Mouse (Mus musculus) erythroid progenitor cell, adult 5-6 weeks (primary cell): ENCODE measurements around the gene Kif7. TPM values are rescaled to one million over a fixed set of nuclear protein-coding genes. Genes with fewer than 3 reads are reported as not detected.
A peak's percentile ranks its signal among the peaks of the same experiment; 100 is the strongest.

Source experiments
- ATAC-seq: replicated peaks from 2 replicates; pipeline ENCODE4 v1.8.0; 2016; ENCODE audit warnings: moderate number of reproducible peaks, mild to moderate bottlenecking, moderate TSS enrichment, inconsistent platforms; ENCODE audit not compliant: poor library complexity, low FRiP score, severe bottlenecking
- total RNA-seq, 2 experiments: library from RNA; stranded (forward) in 1 of 2; stranded (reverse) in 1 of 2; fragments of 150-400 nt in 1 of 2; fragments of 186-747, 209-891 nt in 1 of 2; gene quantifications; 2 replicates each; pipeline versions ENCODE4 v1.2.3 to v1.2.4; 2015 to 2017; ENCODE audit warnings: low replicate concordance in 2 of 2

Gene Kif7
- total RNA-seq, 2 experiments from 2014 or later = not detected

DNA sequence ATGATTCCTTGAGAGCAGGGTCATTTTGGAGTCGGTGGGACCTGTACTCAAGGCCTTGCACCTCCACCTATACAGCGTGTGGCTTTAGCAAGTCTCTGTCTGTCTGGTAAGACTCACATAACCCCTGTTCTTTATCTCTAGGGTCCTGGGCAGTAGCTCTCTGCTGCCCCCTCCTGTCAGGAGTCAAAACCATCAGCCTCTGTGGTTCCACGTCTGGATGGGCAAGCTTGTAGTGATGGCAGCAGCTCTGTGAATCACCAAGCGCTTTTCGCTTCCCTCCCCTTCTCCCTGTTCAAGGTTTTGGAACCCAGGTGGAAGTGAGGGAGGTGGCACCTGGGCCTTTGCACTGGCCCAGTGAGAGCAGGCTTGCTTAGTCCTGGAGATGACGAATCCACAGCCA lies 12.7 kb upstream of the Kif7 start:
- ATAC-seq = peak; percentile 68; the same call in 1 of the 2 replicates

DNA sequence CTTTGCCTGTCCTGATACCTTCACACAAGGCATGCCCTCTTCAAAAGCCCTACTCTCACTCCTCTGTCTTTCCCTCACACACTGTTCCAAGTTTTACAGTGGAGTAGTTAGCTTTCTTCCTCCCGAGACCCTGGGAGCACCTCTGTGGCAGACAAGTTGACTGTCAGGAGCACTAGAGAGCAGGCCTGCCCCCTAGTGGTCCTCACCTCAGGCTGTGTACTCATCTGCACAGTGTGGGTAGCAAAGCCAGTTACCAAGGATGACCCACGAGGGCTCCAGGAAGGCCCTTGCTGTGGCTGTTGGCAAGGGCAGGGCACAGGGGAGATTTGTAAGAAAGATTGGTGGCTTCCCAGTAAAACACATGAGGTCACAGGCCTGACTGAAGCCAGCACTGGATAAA lies 11.6 kb upstream of the Kif7 start:
- ATAC-seq = no peak

DNA sequence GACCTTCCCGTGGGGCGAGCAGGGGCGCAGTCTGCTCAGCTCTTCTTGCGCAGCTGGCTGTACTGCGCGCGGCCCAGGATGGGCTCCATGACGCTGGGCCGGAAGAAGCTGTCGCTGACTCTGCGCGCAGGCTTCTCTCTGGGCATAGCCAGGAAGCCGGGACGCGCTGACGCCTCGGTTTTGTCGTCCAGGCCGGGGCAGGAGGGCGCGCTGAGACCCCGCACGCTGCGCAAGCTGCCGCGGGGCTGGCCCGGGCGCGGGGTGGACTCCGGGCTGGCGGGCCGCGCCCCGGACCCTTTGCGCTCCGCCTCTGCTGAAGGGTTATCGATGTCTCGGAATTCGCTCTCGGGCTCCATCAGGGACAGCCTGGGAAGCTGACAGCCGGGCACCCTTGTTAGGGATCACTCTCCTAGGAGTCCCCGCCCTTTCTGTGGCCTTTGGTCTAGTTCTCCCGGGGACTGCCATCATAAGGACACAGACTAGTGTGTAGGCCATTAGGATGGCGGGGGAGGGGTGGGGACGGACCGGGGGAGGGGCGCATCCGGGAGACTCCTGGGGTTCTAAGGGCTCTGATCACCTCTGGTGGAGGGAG lies 6.0 kb upstream of the Kif7 start:
- ATAC-seq = no peak

DNA sequence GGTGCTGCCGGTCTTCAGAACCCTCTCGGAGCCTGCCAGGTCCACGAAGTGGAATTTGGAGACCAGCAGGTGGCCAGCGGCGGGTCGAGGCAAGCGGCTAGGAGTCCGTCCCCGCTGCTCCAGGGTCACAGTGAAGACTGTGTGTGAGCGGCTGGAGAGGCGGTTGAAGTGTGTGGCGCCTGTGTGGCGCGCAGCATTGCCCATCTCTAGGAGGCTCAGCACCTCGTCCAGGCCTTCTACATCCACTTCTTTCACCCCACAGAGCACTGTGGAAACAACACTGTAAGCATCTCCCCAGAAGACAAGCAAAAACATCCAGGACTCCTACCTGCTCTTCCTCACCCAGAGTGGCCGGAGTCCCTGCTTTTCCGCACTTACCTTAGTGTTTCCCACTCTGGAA lies 4.7 kb downstream of the Kif7 start:
- no peak for ATAC-seq

DNA sequence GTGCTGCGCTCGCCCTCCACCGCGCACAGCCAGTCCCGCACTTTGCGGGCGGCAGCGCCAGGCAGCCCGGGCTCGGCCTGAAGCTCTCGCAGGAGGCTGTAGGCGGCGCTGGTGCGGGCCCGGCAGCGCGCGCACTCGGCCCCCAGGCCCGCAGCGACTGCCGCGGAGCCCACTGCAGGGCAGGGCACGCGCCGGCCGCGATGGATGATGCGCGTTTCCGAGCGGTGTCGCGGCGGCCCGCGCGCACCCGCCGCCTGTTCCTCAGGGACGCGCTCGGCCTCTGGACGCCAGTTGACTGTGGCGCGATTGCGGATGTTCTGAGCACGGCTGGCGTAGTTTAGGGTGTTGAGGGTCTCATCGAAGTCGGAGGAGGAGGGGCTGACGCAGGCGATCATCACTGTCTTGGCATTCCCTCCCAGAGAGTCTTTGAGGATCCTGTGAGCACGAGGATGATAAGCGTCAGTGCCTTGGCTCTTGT lies 5.4 kb downstream of the Kif7 start:
- ATAC-seq = no peak

DNA sequence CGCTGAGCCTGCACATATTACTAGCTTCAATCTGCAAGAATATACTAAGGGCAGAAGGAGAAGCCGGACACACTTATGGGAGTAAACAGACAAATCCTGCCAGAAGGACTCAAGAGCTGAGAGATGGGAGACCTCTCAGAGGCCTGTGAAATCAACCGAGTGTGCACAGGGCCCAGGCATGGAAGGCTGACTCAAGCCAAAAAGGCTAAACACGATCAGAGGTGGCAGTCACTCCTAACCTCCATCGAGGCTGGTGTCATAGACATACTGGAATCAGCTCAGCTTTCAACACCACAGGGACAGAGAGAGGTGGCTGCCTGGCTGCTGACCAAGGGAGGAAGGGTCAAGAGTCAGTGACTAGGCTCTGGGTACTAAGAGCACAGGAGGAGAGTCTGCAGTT lies 10.3 kb downstream of the Kif7 start:
- ATAC-seq = no peak

DNA sequence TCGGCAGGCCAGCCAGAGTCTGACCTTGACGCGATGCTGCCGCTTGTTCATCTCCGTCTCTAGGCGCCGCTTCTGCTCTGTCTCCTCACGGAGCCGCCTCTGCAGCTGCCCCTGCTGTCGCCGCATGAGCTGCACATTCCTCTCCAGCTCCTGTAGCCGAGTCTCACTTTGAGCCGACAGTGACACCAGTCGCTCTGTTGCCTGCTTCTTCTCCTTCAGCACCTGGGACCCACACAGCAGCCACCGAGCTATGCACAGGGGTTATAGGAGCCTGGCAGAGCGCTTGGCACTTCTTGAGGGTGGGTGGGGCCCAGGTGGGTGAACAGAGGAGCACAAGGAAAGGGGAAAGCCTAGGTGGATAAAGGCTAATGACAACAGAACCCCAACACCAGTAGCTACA lies 12.8 kb downstream of the Kif7 start:
- ATAC-seq = no peak

DNA sequence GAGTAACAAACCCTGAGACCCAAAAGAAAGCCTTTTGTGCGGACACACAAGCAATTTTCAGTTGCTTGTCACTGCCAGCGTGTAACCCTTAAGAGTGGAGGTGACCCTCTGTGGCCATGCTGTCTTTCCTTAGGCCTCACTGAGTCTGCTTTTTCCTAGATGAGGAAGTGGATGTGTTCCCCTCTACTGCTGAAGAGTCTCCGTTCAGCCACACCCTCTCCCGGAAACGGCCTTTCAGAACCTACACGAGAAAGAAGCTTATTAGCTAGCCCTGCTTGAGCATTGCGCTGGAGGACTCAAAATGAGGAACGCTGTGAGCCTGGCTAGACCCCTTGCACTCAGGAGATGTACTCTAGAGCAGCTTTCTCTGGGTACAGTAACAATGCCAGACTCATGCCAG lies 19.0 kb downstream of the Kif7 start:
- no peak for ATAC-seq

DNA sequence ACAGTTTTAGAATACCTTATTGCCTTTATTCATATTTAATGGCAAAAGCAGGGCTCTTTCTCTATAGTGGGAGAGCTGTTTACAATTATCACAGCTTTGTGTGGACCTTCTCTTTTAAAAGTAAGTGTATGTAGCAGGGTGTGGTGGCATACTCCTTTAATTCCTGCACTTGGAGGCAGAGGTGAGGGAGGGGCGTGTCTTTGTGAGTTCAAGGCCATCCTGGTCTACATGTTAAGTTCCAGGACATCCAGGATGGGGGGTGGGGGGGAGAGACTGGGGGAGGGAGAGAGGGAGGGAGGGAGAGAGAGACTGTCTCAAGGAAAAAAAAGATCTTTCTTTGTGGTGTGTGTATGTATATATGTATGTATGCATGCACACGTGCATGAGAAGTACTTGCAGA lies 35.3 kb downstream of the Kif7 start:
- ATAC-seq = no peak

DNA sequence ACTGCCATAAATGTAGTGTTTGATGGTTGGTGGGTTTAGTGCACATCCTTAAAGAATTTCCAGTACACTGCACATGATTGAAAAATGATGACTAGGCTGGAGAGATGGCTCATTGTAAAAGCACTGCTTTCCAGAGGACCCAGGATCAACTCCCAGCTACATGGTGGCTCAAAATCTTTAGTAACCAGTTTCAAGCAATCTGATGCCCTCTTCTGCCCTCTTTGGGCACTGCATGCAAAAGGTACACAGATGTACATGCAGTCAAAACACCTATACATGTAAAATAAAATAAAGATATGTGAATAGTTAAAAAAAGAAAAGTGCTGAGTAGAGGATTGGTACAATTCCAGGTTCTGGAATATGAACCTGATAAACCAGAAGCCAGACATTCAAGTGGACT lies 36.3 kb downstream of the Kif7 start:
- peak; percentile 67 for ATAC-seq

DNA sequence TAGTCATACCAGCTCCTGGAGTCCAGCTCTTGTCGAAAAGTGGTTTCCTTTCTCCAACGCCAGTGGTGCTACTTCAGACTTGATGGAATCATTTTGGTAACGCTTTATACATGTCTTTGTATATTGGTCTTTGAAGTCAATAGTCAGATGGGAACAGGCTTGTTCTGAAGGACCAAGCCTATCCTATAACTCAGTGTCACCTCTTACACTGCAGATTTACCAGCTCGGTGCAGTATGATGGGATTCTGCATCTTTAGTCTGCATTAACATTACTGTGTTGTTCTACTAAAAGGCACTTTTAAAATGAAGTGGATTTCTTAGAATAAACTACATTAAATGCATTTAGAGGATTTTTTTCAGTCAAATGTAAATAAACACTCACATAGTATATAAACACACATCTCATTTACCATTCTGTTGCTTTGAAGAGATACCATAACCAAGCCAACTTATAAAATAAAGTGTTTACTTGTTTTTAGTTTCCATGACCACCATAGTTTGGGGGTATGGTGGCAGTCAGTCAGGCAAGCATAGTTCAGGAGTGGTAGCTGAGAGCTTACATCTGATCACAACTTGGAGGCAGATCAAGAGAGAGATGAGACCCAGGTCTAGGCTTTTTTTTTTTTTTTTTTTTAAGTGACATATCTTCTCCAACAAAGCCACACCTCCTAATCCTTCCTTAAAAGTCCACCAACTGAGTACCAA lies 44.5 kb downstream of the Kif7 start:
- no peak for ATAC-seq

DNA sequence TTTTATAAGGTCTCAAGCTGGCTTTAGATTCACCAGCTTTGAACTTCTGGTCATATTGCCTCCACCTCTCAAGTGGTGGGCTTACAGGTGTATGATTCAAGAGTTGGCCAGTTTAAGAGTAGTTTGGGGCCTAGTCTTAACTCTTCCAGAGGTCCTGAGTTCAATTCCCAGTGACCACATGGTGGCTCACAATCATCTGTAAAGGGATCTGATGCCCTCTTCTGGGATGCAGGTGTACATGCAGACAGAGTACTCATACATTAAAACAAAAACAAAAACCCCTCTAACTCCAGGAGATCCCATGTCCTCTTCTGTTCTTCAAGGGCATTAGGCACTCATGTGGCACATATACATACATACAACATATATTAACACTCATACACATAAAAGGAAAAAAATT lies 48.8 kb downstream of the Kif7 start:
- no peak for ATAC-seq

DNA sequence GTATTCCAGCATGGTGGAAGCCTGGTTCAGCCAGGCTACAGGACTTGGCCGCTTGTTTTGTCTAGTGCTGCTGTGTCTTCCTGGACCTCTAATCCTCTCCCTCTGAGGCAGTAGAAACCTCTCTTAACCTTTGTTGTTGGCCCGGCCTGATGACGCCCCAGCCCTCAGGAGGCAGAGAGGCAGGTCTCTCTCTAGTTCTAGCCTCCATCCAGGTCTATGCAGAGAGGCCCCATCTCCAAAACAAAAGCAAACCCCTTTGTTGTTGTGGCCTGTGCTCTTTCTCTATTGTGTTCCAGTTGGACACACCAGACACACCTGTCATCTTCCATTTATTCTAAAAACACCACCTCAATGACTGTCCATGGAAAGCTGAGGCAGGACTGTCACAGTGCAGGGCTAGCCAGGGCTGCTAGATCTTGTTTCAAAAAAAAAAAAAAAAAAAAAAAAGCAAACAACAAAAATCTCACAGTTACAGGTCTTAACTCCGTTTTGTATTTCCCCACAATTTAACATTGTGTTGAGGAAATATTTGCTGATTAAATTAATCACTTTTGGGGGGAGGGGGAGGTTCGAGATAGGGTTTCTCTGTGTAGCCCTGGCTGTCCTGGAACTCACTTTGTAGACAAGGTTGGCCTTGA lies 54.1 kb downstream of the Kif7 start:
- no peak for ATAC-seq

DNA sequence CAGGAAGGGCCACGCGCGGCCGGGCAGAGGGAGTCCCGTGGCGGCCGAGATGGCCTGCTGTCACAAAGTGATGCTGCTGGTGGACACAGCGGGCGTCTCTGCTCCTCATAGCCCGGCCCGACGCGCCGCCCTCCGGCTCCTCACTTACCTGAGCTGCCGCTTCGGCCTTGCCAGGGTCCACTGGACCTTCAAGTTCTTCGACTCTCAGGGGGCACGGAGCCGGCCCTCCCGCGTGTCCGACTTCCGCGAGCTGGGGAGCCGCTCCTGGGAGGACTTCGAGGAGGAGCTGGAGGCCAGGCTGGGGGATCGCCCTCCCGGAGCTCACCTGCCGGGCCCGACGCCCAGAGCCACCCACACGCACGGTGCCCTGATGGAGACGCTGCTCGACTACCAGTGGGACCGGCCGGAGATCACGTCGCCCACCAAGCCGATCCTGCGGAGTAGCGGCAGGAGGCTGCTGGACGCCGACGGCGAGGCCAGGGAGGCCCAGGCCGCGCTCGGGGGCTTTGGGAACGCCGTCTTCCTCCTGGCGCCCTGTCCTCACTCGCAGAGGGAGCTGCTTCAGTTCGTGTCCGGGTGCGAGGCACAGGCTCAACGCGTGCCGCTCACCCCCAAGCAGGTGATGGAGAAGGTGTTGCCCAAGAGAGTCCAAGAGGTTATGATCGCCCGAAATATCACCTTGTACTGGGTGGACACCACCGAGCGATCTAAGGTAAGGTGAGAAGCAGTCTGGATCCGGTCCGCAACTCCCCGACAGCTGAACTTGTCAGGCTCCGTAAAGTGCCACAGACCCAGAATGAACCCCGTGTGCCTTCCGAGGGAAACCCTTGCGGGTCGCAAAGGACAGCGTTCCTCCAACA lies 55.0 kb downstream of the Kif7 start:
- peak; percentile 22; the same call in 1 of the 2 replicates for ATAC-seq

DNA sequence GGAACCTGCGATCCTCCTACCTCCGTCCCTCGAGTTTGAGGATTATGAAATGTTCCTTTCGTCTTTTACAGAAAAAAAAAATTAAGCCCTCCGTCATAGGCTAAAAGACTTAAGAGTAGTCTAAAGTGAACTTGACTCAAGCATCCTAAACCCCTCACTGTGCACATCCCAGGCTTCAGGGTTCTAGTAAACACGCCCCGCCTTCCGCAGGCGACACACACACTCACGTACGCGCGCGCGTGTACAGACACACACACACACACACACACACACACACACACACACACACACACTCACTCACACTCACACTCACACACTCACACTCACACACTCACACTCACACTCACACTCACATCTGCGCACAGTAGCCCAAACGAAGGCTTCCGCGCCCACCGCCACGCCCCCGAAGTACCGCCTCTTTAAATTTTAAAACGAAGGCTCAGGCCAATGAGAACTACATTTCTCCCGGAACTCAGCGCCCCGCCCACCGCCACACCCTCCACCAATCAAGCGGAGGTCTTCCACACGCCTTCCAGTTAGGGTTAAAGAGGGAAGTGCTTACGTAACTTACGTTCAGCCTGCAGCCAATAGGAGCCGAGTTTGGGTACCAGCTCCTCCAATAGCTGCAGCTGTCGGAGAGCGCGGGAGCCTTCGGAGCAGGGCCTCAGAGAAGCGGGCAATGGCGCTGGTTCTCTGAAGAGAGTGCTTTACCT lies 55.8 kb downstream of the Kif7 start, which contains the start of gene Ticrr:
Gene Ticrr, plus strand, starts transcription at position 619 of the 713 bp plus-strand sequence.
- ATAC-seq = peak; percentile 98

DNA sequence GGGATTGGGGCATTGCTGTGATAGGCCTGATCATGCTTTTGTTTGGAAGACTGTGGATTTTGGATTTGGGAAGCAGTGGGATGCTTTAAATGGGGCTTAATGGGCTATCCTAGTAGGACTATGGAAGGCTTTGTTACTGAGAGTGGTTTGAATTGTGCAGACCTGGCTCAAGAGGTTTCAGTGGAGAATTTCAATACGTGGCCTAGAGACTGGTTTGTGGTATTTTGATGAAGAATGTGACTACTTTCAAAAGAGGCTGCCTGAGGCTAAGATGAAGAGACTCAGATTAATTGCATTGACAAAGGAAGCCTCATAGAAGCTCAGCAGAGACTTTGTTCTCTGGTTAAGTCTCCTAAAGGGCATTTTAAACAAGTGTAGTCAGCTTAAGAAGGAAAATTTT lies 60.9 kb downstream of the Kif7 start:
- ATAC-seq = no peak

DNA sequence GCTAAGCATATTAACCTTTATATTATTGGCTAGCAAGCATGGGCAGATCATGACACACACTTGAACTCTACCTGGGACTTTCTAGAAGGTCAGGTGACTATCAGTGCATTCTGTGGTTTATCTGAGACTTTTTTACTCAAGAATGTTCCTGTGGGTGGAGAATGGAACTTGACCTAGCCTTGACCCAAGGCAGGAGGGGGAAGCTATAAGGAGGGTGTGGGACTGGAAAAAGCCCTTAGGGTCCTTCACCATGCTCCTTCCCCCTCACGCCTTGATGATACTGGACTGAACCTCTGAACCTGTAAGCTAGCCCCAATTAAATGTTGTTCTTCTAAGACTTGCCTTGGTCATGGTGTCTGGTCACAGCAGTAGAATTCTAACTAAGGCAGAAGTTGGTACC lies 61.3 kb downstream of the Kif7 start:
- ATAC-seq = no peak

DNA sequence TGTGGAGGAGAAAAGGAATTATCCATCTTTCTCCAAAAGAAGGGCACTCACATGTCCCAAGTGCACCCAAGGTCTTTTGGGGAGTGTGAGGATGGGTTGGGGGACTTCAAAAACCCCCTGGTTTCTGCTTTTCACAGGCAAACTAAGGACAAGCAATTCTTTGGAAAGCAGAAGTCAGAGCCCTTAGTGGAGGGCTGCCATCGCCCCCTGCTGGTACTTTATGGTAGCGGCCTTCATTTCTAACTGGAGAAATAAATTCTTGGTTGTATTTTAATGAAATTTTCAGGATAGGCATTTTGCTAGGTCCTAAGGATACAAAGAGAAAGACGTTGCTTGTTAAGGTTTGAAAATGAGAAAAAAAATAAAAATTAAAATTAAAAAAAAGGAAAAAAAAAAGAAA lies 66.5 kb downstream of the Kif7 start:
- ATAC-seq = no peak
